Comparison of ENCODE assay signal across 7 mouse cellular contexts in the genomic region with DNA sequence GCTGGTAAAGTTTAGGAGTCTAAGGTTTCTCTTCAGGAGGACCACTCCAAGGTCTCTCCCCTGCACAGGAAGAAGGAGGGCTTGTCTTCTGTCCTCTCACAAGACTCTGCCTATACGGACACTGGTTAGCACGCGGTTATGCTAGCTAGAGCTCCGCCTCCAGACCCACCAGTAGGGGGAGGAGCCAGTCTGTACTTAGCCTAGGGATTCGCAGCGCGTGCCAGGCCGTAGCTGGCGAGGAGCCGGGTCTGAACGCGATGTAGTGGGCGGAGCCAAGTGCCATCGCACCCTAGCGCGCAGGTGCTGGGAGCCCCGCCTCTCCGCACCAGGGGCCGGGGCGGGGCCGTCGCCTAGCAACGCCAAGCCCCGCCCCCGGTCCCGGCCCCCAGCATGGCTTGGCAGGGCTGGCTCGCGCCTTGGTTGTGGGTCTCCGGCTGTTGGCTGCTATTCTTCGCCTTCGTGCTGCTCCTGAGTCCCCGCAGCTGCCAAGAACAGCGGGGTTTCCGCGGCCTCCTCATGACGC. TPM values are rescaled to one million over a fixed set of nuclear protein-coding genes. Genes with fewer than 3 reads are reported as not detected.
DNase-seq lines count a peak whose midpoint lies in the region; ATAC-seq lines count a peak whose summit lies in the region.

No protein-coding gene starts in this region.

- ATAC-seq in embryonic facial prominence, embryonic 12.5 days (ENCODE audit: insufficient number of reproducible peaks, insufficient read depth, low FRiP score, low TSS enrichment), result peak; percentile 91
- peak; percentile 95 for ATAC-seq in limb, embryonic 11.5 days (ENCODE audit: insufficient number of reproducible peaks, low FRiP score, low TSS enrichment, low read depth)
- ATAC-seq in midbrain, embryonic 14.5 days (ENCODE audit: low FRiP score, low TSS enrichment), result peak; percentile 95

- no peaks in the 10 kb centered on the region for H3K9me3 ChIP-seq in embryonic facial prominence, embryonic 12.5 days
- no peaks in the 10 kb centered on the region for H3K9me3 ChIP-seq in limb, embryonic 11.5 days (ENCODE audit: control insufficient read depth, low read length)
- H3K9me3 ChIP-seq in midbrain, embryonic 14.5 days (ENCODE audit: control insufficient read depth, low read length), result no peaks in the 10 kb centered on the region

- no peaks in the 10 kb centered on the region for H3K36me3 ChIP-seq in embryonic facial prominence, embryonic 12.5 days
- H3K36me3 ChIP-seq in limb, embryonic 11.5 days (ENCODE audit: control insufficient read depth, insufficient read depth, low read length), result no peaks in the 10 kb centered on the region
- H3K36me3 ChIP-seq in midbrain, embryonic 14.5 days (ENCODE audit: control insufficient read depth, insufficient read depth, low read length), result no peaks in the 10 kb centered on the region

- under 1% methylated on average over 35 of the region's 36 CpGs for WGBS in embryonic facial prominence, embryonic 12.5 days
- WGBS in limb, embryonic 11.5 days, result under 1% methylated on average over 36 of the region's 36 CpGs
- WGBS in midbrain, embryonic 14.5 days, result under 1% methylated on average over 36 of the region's 36 CpGs

- H3K4me1 ChIP-seq in embryonic facial prominence, embryonic 12.5 days, result peaks cover 26% of the 10 kb centered on the region; the same call in 1 of the 2 replicates
- peaks cover 7% of the 10 kb centered on the region for H3K4me1 ChIP-seq in limb, embryonic 11.5 days (ENCODE audit: control insufficient read depth, insufficient read depth, low read length)
- H3K4me1 ChIP-seq in midbrain, embryonic 14.5 days (ENCODE audit: control insufficient read depth, insufficient read depth, low read length), result peaks cover 12% of the 10 kb centered on the region

- H3K27ac ChIP-seq in embryonic facial prominence, embryonic 12.5 days, result peak overlapping the region; percentile 82
- H3K27ac ChIP-seq in limb, embryonic 11.5 days (replicated peaks; ENCODE audit: low read depth, low read length), result no peak overlapping the region
- H3K27ac ChIP-seq in midbrain, embryonic 14.5 days (replicated peaks; ENCODE audit: low read depth, low read length), result peak overlapping the region; percentile 80

- H3K4me2 ChIP-seq in embryonic facial prominence, embryonic 12.5 days (replicated peaks), result peak overlapping the region; percentile 86
- H3K4me2 ChIP-seq in limb, embryonic 11.5 days (ENCODE audit: low read depth, severe bottlenecking), result peak overlapping the region; percentile 59
- peak overlapping the region; percentile 82 for H3K4me2 ChIP-seq in midbrain, embryonic 14.5 days (ENCODE audit: low read length)

- peak; percentile 98 for DNase-seq in adrenal gland, postnatal 25 days
- DNase-seq in heart, adult 11 months, result peak; percentile 100
- DNase-seq in kidney, adult 18-20 months, result peak; percentile 98
- peak; percentile 96 for DNase-seq in limb, embryonic 11.5 days (ENCODE audit: low spot score)
- peak; percentile 98 for DNase-seq in midbrain, embryonic 14.5 days
- DNase-seq in spleen, adult 18-20 months, result peak; percentile 91

- H3K9ac ChIP-seq in embryonic facial prominence, embryonic 12.5 days, result peak overlapping the region; percentile 70
- H3K9ac ChIP-seq in limb, embryonic 11.5 days (ENCODE audit: low read length), result peak overlapping the region; percentile 53
- peak overlapping the region; percentile 62 for H3K9ac ChIP-seq in midbrain, embryonic 14.5 days (replicated peaks; ENCODE audit: low read length)

- H3K27me3 ChIP-seq in embryonic facial prominence, embryonic 12.5 days, result no peaks in the 10 kb centered on the region
- H3K27me3 ChIP-seq in limb, embryonic 11.5 days (ENCODE audit: control insufficient read depth, insufficient read depth, low read length), result no peaks in the 10 kb centered on the region
- H3K27me3 ChIP-seq in midbrain, embryonic 14.5 days (ENCODE audit: control insufficient read depth, insufficient read depth, low read length), result no peaks in the 10 kb centered on the region

- H3K4me3 ChIP-seq in embryonic facial prominence, embryonic 12.5 days, result peak overlapping the region; percentile 52
- peak overlapping the region; percentile 34 for H3K4me3 ChIP-seq in limb, embryonic 11.5 days (ENCODE audit: low read depth, low read length)
- H3K4me3 ChIP-seq in midbrain, embryonic 14.5 days (replicated peaks; ENCODE audit: low read depth, low read length), result peak overlapping the region; percentile 48

RNA-seq across cellular contexts. Expression of a gene that starts 26.9 kb away (rescaled TPM):
- 83.1 and 84.7 TPM in 2 replicates for total RNA-seq in adrenal gland, postnatal 25 days (2021)
- 18.4 and 20.1 TPM in 2 replicates for polyA plus RNA-seq in embryonic facial prominence, embryonic 12.5 days (2016; fragmentation: Nextera tagmentation; extraction: Ambion mirVana)
- polyA plus RNA-seq in limb, embryonic 11.5 days (2014; fragmentation: Nextera tagmentation; extraction: Ambion mirVana), result 10.3 and 10.5 TPM in 2 replicates
- polyA plus RNA-seq in midbrain, embryonic 14.5 days (2014; fragmentation: Nextera tagmentation; extraction: Ambion mirVana), result 3.8 and 5.6 TPM in 2 replicates

RNA-seq across cellular contexts. Expression of a gene that starts 29.6 kb away (rescaled TPM):
- 0.67 TPM in 2 replicates for total RNA-seq in adrenal gland, postnatal 25 days (2021)
- polyA plus RNA-seq in embryonic facial prominence, embryonic 12.5 days (2016; fragmentation: Nextera tagmentation; extraction: Ambion mirVana), result 0.93 and 0.98 TPM in 2 replicates
- polyA plus RNA-seq in limb, embryonic 11.5 days (2014; fragmentation: Nextera tagmentation; extraction: Ambion mirVana), result 0.25 and 0.79 TPM in 2 replicates
- polyA plus RNA-seq in midbrain, embryonic 14.5 days (2014; fragmentation: Nextera tagmentation; extraction: Ambion mirVana), result 0.30 and 0.57 TPM in 2 replicates

RNA-seq across cellular contexts. Expression of a gene that starts 42.7 kb away (rescaled TPM):
- 5.8 and 11.4 TPM in 2 replicates for total RNA-seq in adrenal gland, postnatal 25 days (2021)
- polyA plus RNA-seq in embryonic facial prominence, embryonic 12.5 days (2016; fragmentation: Nextera tagmentation; extraction: Ambion mirVana), result 4.1 and 5.0 TPM in 2 replicates
- 1.0 and 1.8 TPM in 2 replicates for polyA plus RNA-seq in limb, embryonic 11.5 days (2014; fragmentation: Nextera tagmentation; extraction: Ambion mirVana)
- polyA plus RNA-seq in midbrain, embryonic 14.5 days (2014; fragmentation: Nextera tagmentation; extraction: Ambion mirVana), result 0.51 and 2.7 TPM in 2 replicates

RNA-seq across cellular contexts. Expression of a gene that starts 47.6 kb away (rescaled TPM):
- total RNA-seq in adrenal gland, postnatal 25 days (2021), result 65.2 and 75.9 TPM in 2 replicates
- 106 TPM in 2 replicates for polyA plus RNA-seq in embryonic facial prominence, embryonic 12.5 days (2016; fragmentation: Nextera tagmentation; extraction: Ambion mirVana)
- polyA plus RNA-seq in limb, embryonic 11.5 days (2014; fragmentation: Nextera tagmentation; extraction: Ambion mirVana), result 118 and 119 TPM in 2 replicates
- polyA plus RNA-seq in midbrain, embryonic 14.5 days (2014; fragmentation: Nextera tagmentation; extraction: Ambion mirVana), result 99.0 and 107 TPM in 2 replicates

RNA-seq across cellular contexts. Expression of a gene that starts 47.8 kb away (rescaled TPM):
- total RNA-seq in adrenal gland, postnatal 25 days (2021), result 157 and 183 TPM in 2 replicates
- polyA plus RNA-seq in embryonic facial prominence, embryonic 12.5 days (2016; fragmentation: Nextera tagmentation; extraction: Ambion mirVana), result 211 and 213 TPM in 2 replicates
- 218 and 223 TPM in 2 replicates for polyA plus RNA-seq in limb, embryonic 11.5 days (2014; fragmentation: Nextera tagmentation; extraction: Ambion mirVana)
- 184 and 205 TPM in 2 replicates for polyA plus RNA-seq in midbrain, embryonic 14.5 days (2014; fragmentation: Nextera tagmentation; extraction: Ambion mirVana)
